Mouse (Mus musculus) B cell, adult 67 days (primary cell): ENCODE data around the gene Phldb3. TPM values are rescaled to one million over a fixed set of nuclear protein-coding genes. Genes with fewer than 3 reads are reported as not detected.

Experiments
- total RNA-seq, 2 experiments: library from RNA; stranded (reverse); gene quantifications; 4 replicates each; pipeline ENCODE4 v1.2.4; 2023

Phldb3 gene
- total RNA-seq: 10 to 100 TPM; 28.9 to 29.4 TPM

GRCm38 (mm10) chr7:24610144-24610878 lies at the start of gene Phldb3:
Gene Phldb3 (plus strand): TSS chr7:24610763.

DNA sequence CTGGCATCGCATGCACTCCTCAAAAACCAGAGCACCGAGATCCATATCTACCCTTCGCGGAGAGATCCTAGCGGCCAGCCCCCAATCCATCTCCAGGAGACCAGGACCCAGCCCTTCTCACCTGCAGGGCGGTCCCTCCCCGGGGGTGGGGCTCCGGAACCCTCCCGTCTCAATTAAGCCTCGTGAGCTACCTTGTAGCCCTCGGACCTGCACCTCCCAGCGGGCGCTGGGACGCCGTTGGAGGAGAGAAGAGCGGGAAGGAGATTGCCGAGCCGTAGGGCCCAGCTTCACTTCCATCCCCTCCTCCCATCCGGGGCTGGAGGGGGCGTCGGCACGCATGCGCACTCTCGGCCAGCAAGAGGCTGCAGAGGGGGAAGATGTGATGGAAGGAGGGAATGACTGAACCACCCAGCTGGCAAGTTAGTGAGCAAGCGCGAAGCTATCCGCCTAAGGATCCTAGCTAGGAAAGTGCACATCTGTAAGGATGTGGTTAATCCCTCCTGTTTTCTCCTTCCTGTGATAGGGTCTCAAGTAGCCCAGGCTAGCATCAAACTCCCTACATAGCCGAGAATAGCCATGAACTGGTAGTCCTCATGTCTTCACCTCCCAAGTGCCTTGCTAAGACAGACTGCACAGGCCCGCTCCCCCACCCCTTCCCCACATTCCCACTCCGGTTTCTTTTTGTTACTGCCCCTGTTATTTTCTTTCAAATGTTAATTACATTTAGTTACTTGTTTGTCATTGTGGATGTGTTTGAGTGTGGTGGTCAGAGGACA lies 23.0 kb upstream of the Phldb3 start, which contains the start of the genes Ethe1 and Zfp575:
Gene Ethe1 (plus strand): TSS at position 214 of the 776 bp plus-strand sequence.
Gene Zfp575 (minus strand): TSS at position 312 of the 776 bp plus-strand sequence.

DNA sequence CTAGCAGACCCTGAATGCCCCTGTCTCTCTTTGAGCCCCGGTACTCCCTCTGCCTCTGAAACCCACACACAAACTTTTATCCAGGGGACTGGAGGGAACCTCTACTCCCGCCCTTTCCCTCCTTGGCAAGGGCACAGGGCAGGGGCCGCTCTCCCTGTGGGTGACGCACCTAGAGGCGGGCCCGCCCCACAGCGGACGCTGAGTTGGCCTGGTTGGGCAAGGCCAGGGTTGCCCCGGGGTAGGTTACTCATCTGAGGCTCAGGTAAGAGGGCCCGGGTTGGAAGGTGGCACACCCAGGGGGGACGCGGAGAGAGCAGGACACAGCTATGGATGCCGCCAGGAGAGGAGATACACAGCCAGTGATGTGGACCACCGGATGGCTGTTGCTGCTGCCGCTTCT lies 25.7 kb downstream of the Phldb3 start, which contains the start of gene Lypd3:
Gene Lypd3 (plus strand): TSS at position 287 of the 400 bp plus-strand sequence.

GRCm38 (mm10) chr7:24676575-24676974 lies 66.0 kb downstream of the Phldb3 start, which contains the start of gene Tex101:
Gene Tex101 (minus strand): TSS chr7:24676675.

Other genes with a start within 250 kb of the Phldb3 start
- 1 to 10 TPM; 4.2 to 9.5 TPM for gene Kcnn4, start 240.5 kb upstream of the Phldb3 start, total RNA-seq
- gene Smg9, start 211.1 kb upstream of the Phldb3 start, total RNA-seq: 10 to 100 TPM; 77.0 to 91.8 TPM
- 1 to 10 TPM; 5.0 to 7.7 TPM for gene Irgc1, start 158.5 kb upstream of the Phldb3 start, total RNA-seq
- gene Plaur, start 148.3 kb upstream of the Phldb3 start, total RNA-seq: 100 to 1,000 TPM; 432 to 444 TPM
- 1 to 10 TPM; 1.1 to 1.3 TPM for gene Cadm4, start 128.7 kb upstream of the Phldb3 start, total RNA-seq
- 1 to 10 TPM in 1 of 2 experiments, under 1 TPM in 1; 0.93 to 1.3 TPM for gene Zfp428, start 103.8 kb upstream of the Phldb3 start, total RNA-seq
- not detected for gene AC161166.1, start 98.3 kb upstream of the Phldb3 start, total RNA-seq
- 10 to 100 TPM; 24.8 to 25.6 TPM for gene Irgq, start 80.1 kb upstream of the Phldb3 start, total RNA-seq
- gene Pinlyp, start 64.6 kb upstream of the Phldb3 start, total RNA-seq: under 1 TPM in 1 of 2 experiments, not detected in 1; 0.67 TPM
- gene Xrcc1, start 64.5 kb upstream of the Phldb3 start, total RNA-seq: 100 to 1,000 TPM in 1 of 2 experiments, 10 to 100 TPM in 1; 93.4 to 102 TPM
- 10 to 100 TPM; 12.1 to 13.1 TPM for gene Ethe1, start 23.2 kb upstream of the Phldb3 start, total RNA-seq
- gene Zfp575, start 23.1 kb upstream of the Phldb3 start, total RNA-seq: not detected
- gene Lypd3, start 25.8 kb downstream of the Phldb3 start, total RNA-seq: under 1 TPM; 0.33 to 0.64 TPM
- not detected for gene Tex101, start 65.9 kb downstream of the Phldb3 start, total RNA-seq
- gene BC049730, start 98.5 kb downstream of the Phldb3 start, total RNA-seq: not detected
- gene Gm4763, start 116.1 kb downstream of the Phldb3 start, total RNA-seq: not detected
- gene Cd177, start 149.5 kb downstream of the Phldb3 start, total RNA-seq: under 1 TPM in 1 of 2 experiments, not detected in 1; 0.38 TPM
- gene Ceacam10, start 166.4 kb downstream of the Phldb3 start, total RNA-seq: not detected